Mouse (Mus musculus) erythroid progenitor cell, adult 5-6 weeks (primary cell): ENCODE data around the gene Tbata. TPM values are rescaled to one million over a fixed set of nuclear protein-coding genes. Genes with fewer than 3 reads are reported as not detected.

Source experiments
- ATAC-seq: replicated peaks from 2 replicates; pipeline ENCODE4 v1.8.0; 2016; ENCODE audit warnings: moderate number of reproducible peaks, mild to moderate bottlenecking, moderate TSS enrichment, inconsistent platforms; ENCODE audit not compliant: poor library complexity, low FRiP score, severe bottlenecking
- total RNA-seq, 2 experiments: library from RNA; stranded (forward) in 1 of 2; stranded (reverse) in 1 of 2; fragments of 150-400 nt in 1 of 2; fragments of 186-747, 209-891 nt in 1 of 2; gene quantifications; 2 replicates each; pipeline versions ENCODE4 v1.2.3 to v1.2.4; 2015 to 2017; ENCODE audit warnings: low replicate concordance in 2 of 2

The Tbata gene
- not detected in 2 replicates for total RNA-seq (2015; ENCODE audit: low replicate concordance)
- total RNA-seq (2017; ENCODE audit: low replicate concordance) = not detected in 2 replicates

DNA sequence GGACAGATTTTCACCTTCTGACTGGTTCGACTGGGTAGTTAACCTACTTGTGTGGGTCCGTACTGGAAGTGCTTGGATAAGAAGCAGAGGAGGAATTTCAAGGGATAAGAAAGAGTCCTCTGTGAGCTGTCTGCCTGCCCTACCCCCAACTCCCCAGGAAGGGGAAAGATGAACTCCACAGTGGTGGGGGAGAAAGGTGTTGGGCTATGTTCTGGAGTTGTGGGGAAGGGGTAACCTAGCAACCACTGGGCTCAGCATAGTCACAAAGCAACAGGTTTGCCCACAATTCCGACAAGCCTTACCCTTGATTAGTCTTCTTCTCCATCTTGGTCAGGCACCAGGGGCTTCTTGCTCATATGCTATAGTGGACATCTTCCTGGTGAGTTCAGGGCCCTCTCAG, at the start of gene Tbata:
Gene Tbata (plus strand): TSS at position 301 of the 400 bp plus-strand sequence.
- no peak for ATAC-seq

DNA sequence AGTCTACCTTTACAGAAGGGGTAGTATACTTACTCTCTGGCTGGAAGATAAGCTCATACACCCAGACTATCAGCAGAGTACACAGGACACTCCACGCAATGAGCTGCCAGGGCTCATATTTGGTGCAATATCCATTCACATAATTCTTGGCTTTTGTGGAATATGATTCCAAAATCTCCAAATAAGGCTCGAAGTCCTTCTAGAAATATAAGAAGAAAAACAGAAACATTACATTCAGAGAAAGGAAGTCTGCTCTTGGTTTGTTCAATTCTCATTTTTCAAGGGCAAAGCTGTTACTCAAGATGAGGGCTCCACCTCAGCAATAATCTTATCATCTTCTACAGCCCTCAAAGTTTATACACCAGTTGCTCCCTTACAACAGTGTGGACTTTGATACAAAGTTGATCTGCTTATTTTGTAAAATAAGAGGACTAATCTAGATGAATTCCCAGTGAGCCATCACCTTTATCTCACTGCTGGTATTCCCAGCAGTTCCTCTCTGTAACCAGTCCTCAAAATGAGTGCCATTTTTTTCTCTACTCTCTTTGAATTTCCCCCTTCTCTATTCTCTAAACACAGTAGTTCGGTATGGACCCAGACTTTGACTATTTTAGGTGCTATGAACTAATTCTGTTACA, 48.4 kb upstream of the Tbata start:
- ATAC-seq = peak; percentile 85

DNA sequence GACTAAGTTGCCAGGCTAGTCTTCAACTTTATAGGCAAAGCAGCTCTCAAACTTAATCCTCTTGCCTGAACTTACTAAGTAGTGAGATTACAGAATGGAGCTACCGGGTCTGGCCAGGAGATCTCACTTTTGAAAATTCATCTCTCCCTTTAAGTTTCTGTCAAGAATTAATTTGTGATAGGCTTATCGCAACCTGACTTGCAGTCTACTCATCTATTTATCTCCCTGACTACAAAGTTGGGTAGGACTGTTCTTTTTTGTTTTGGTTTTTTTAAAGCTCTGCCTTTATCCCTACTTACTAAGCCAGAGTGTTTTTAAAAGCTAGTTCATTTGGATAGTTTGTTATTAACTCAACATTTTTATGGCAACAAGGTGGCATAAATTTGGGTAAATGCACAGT, 47.3 kb upstream of the Tbata start:
- 0 out of 2 replicates have a peak, but pooled peaks have one; percentile 23 for ATAC-seq

DNA sequence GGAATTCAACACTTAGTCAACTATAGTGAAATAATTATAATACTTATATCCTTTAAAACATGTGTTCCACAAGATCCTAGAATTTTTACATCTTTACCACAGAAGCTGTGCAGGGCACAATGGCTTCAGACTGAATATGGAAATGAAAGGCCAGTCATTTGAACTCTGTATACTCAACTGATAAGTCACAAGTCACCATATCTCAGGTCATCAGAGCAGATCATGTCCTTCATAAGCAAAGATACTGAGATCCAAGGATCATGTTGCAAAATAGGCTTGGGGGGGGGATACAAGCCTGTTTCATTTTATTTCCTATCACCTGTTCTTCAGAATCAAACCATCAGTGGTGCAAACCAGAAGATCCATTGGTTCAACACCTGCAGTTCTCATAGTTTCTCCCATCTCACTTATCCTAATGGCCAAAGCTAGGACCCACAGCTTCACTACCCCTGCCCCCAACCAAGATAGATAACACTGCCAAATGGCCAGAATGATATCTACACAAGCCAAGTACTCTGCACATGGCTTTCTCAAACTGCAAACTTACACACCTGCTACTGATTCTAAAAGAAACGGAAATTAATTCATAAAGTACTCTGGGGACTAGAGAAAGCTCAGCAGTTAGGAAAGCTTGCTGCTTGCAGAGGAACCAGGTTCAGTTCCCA, 42.9 kb upstream of the Tbata start:
- ATAC-seq = no peak

DNA sequence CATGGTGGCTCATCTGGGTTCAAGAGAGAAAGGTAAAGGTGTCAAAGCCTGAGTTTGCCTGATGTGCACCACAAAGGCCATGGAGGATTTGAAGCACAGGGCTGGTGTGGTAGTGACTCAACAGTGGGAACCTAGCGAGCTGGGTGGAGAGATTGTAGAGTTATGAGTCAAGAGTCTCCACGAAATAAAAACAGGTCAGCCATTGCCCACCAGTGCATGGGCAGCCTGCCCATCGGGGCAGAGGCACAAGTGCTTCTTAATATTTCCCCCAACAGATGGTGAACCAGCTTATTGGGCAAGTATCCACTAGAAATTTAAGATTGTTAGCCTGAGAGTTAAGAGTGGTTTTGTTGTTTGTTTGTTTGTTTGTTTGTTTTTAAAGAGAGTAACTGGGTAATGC, 40.8 kb upstream of the Tbata start:
- no peak for ATAC-seq

DNA sequence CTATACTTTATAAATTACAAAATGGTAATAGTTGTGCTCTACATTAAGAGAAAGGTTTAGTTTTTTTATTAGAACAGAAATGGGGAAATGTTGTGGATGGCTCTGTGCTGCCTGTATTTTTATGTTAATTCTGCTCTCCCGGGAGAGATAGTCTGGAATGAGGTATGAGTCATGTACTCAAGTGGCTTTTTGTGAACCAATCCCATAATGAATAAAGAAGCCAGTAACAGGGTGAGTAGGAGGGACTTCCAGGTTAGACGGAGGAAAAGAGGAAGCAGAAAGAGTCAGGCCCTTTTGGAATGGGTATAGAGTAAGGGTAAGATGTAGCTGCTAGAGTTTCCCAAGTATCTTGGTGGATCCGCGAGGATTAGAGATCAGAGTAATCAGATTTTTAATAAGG, 37.7 kb upstream of the Tbata start:
- no peak for ATAC-seq

DNA sequence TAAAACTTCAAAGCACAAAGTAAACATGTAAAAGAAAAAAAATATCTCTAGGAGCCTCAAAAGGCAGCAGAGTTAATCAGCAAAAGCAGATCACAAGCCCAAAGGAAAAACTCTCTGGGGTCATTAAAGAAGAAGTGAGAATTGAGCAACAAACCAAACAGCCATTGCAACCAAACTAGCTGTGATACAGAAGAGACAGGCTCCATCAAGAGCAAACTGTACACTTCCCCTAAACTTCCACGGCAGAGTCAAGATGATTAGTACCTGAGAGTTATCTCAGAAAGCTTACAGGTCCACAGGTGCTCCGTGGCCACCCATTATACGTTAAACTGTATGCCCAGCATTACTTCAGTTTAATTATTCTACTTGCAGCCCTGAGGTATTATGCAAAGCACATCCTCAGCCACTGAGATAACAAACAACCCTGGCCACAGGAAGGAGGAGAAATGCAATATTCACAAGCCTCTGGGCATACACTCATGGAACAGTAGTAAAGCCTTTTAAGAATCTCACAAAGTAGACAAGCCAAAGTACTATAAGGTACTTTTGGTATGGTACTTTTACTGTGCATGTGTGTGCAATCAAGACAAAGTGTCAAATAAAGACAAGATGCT, 36.4 kb upstream of the Tbata start:
- ATAC-seq = no peak

DNA sequence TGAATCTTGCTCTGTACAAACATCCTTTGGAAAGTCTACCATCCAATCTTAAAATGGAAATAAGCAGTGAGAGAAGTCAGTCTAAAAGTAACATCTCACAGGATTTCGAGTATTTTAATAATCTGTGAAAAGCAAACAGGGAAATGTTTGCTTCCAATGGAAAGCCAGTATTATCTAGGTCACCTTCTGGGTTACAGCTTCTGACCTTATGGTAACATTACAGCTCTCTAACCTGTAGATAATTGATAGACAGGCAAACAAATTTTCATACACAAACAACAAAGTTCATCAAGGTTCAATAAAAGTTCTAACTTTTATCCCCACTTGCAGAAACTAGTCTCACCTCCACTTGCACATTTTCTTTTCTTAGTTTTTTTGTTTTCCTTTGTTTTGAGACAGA, 34.2 kb upstream of the Tbata start:
- ATAC-seq = no peak

DNA sequence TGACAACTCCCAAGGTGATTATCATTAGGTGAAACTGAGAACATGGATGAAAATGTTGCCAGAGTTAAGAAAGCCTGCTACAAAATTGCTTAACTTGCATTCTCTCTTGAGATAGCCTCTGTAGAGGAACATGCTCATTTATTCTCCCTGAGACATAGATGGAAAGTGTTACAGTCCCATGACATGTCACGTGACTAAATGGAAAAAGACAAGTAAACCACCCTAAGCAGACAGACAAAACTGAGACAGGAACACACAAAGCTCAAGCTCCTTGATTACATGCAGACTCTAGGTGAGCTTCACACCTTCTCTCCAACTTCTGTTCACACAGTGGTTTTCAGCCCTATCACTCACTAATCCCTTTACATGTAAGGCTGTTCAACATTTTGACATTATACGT, 28.4 kb upstream of the Tbata start:
- no peak for ATAC-seq

DNA sequence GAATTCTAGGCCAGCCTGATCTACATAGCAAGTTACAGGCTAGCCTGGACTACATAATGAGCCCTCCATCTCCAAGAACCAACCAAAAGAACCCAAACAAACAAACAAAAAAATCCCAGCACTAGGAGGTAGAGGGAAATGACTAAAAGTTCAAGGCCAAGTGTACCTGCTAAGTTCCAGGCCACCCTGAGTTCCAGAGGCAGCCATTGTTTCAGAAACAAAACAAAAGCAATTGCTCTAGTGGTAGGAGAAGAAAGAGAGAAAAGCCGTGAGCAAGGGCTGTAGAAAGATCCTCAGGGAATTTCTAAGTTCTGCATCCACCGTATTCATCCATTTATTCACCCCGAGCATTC, 26.0 kb upstream of the Tbata start:
- no peak for ATAC-seq

DNA sequence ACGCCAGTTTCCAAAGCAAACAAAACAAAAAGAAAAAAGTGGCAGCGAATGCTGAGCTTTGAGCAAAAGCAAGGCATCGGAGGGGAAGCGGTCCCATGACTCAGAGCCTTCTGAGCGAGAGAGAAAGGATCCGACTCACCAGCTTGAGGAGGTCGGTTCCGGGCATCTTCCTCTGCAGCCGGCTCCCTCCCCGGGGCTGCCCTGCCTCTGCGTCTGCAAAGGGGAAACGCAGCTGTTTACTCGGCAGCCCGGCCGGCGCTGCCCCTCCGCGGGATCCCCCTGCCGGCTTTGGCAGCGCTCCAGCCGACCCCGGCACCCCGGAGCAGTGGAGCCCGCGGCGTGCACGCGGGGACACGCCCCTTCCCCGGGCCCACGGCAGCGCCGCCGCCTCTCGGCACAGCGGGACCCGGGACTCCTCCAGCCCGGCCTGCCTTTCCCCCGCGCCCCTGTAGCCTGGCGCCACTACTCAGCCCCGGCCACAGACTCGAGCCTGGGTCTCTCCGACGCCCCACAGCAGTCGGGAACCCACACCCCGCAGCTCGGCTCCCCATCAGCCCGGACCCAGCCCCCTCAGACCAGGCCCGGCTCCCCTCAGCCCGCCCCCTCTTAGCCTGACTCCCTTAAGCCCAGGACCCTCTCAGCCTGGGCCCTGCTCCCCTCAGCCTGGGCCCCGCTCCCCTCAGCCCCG, 25.5 kb upstream of the Tbata start:
- peak; percentile 40; the same call in 1 of the 2 replicates for ATAC-seq

DNA sequence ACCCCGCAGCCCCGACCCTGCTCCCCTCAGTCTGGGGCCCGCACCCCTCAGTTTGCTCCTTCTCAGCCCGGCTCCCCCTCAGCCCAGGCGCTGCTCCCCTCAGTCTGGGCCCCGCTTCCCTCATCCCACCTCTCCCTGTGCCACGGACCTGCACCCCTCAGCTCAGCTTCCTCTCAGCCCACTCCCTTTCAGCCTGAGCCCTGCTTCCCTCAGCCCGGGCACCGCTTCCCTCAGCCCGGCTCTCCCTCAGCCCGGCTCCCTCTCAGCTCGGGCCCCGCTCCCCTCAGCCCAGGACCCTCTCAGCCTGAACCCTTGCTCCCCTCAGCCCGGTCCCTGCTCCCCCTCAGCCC, 25.0 kb upstream of the Tbata start:
- peak; percentile 22 for ATAC-seq

DNA sequence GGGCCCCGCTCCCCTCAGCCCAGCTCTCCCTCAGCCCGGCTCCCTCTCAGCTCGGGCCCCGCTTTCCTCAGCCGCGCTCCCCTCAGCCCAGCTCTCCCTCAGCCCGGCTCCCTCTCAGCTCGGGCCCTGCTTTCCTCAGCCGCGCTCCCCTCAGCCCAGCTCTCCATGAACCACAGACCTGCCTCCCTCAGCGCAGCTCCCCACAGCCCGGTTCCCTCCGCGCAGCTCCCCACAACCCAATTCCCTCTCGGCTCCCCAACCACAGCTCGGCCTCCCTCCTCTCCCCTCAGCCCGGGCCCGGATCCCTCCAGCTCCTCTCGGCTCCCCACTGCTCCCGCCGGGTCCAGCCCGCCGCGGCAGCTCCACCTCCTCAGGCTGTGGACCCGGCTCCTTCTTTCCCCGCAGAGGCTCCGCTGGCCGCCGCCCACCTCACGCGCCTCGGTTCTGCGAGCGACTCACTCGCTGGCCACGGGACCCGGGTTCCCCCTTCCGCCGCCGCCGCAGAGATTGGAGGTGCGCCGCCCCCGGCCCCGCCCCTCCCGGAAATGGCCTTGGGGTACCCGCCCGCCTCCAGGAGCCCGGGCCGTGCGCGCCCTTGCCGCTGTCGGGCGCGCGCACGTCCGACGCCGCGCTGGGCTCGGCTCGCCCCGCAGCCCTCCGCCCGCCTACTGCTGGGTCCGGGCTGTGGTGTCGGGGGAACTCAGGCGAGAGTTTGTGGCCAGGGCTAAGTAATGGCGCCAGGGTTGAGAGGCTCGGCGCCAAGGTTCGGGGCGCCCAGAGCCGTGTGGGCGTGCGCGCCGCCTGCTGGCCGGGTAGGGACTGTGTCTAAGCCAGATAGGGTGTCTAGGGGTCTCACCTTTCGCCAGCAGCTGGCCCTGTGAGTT, 24.4 kb upstream of the Tbata start, which contains the start of gene Sgpl1:
Gene Sgpl1 (minus strand): TSS at position 547 of the 884 bp plus-strand sequence.
- peak; percentile 76 for ATAC-seq

DNA sequence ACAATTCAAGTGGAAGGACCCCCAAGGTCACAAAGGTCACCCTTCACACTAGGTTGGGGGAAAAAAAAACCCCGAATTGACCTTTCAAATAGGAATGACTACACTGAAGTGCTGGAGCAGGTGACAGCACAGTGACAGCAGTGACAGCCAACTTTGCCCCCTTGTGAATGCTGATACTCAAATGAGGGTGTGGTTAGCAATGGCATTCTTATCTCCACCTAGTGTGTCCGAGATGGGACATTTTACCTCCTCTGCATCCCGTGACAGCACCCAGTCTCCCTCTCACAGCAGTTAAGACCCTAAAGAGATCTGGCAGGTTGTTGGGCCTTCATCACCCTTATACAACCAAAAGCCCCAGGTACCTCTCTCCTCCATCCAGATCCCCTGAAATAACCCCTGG, 22.3 kb upstream of the Tbata start:
- ATAC-seq = peak; percentile 59

DNA sequence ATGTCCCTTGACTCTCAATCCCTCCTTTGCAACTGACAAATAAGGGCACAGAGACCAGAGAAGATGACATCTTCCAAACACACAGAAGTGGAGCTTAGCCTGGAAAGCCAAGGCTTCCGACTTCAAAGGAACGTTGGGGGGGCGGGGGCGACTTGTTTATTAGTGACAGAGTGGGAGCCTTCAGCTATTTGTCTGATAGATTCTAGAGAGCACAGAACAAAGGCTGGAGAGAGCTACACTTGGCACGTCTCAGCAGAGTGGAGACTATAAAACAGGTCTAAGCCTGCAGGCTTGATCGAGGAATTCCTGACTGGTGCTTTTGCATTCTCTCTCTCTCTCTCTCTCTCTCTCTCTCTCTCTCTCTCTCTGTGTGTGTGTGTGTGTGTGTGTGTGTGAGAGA, 21.1 kb upstream of the Tbata start:
- no peak for ATAC-seq

DNA sequence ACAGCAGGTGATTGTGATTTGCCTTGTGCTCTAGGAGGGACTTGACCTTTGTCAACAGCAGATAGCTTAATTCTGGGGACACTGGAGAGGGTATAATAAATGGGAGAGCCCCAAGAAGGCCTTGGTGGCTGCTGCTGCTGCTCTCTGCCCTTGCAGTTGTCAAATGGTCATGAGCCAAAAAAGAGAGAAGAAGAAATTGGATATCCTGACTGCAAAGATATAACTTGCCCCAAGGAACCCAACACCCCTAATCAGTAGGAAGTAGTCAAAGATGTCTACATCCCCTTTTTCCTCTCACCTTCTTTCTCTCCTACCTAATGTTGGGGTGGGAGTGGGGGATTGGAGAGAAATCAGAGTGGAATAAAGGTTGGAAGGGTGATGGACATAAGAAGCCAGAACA, 19.6 kb upstream of the Tbata start:
- ATAC-seq = no peak

DNA sequence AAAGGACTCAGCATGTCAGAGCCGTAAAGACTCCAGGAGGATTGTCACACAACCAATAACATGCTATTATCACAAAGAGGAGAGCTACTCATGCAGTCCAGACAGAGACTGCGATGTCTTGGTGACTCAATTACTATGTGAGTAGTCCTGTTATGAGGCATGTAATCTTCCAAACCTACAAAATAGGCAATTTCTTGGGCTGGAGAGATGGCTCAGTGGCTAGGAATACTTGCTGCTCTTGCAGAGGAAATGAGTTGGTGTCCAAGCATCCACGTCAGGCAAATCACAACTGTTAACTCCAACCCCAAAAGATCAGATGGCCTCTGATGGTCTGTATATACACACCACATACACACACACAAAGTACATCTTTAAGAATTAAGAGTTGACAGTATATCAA, 16.1 kb upstream of the Tbata start:
- ATAC-seq = no peak

DNA sequence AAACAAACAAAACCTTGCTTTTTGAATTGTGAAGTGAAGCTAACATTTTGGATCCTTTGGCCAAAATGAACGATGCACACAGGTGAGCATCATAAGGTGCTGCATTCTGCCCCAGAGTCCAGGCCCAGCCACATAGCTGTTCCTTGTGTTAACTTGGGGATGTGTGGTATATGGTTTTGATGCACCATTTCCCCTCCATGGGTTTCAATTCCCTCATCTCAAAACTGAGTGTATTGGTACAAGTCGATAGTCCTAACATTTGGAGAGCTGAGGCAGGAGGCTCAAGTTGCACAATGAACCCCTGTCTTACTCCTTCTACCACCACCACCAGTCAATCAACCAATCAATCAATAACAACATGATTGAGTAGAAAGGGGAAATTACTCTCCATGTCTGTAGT, 15.3 kb upstream of the Tbata start:
- ATAC-seq = no peak

DNA sequence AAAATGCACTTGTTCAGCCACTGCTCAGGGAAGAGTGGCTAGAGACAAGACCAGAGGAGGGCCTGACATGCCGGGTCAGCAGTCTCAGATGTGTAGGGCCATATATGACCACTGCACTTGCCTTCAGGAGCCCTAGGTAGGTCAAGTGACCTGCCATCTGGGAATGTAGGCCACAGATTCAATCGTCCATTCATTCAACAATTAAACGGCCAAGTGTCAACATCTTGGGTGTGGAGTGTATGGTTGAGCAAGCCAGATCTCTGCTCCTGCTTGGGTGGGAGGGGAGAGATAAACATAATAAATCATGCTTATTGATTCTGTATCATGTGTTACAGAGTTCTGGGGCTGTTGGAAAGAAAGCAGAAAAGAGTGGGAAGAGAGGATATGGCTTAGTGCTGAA, 13.2 kb upstream of the Tbata start:
- no peak for ATAC-seq

DNA sequence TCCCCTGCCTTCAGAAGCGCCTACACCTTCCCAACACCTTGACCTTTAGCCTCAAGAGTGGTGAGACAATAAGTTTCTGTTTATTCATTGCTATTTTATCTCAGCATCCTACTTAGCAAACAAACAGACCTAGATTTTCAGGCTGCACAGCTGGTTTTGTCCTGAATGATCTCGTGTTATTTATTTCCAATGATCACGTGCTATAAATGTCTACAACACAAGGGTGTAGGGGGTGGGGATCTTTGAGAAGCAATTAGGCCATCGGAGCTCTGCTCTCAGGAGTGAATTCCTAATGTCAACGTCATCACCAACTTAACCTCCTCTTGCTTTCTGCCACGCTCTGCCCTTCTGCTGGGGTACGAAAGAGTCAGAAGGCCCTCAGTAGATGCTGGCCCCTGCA, 11.7 kb upstream of the Tbata start:
- no peak for ATAC-seq
